Mouse (Mus musculus) embryonic facial prominence, embryonic 15.5 days (tissue): ENCODE results near the gene Mrpl17. TPM values are rescaled to one million over a fixed set of nuclear protein-coding genes. Genes with fewer than 3 reads are reported as not detected.

Source experiments
- ATAC-seq: fragments of 200-750 bp; cut with Nextera tagmentation; 2 replicates; pipeline ENCODE4 v1.8.0; 2017; ENCODE audit warnings: low read depth, moderate TSS enrichment; ENCODE audit not compliant: insufficient number of reproducible peaks, low FRiP score, low TSS enrichment
- H3K27ac ChIP-seq: fragments of 300-500 bp; sonication (generic); replicated peaks from 2 replicates; pipeline ENCODE4 v1.5.1; 2015; ENCODE audit warnings: mild to moderate bottlenecking, inconsistent platforms
- H3K27me3 ChIP-seq: fragments of 300-500 bp; sonication (generic); 2 replicates; pipeline ENCODE4 v1.6.1; 2015; ENCODE audit warnings: inconsistent platforms
- H3K36me3 ChIP-seq: fragments of 300-500 bp; sonication (generic); 2 replicates; pipeline ENCODE4 v1.6.1; 2015; ENCODE audit warnings: mild to moderate bottlenecking, inconsistent platforms
- H3K4me1 ChIP-seq: fragments of 300-500 bp; sonication (generic); 2 replicates; pipeline ENCODE4 v1.6.1; 2015; ENCODE audit warnings: inconsistent platforms
- H3K4me2 ChIP-seq: fragments of 300-500 bp; sonication (generic); replicated peaks from 2 replicates; pipeline ENCODE4 v1.6.1; 2015; ENCODE audit warnings: mild to moderate bottlenecking, inconsistent platforms
- H3K4me3 ChIP-seq: fragments of 300-500 bp; sonication (generic); replicated peaks from 2 replicates; pipeline ENCODE4 v1.5.1; 2015; ENCODE audit warnings: mild to moderate bottlenecking, inconsistent platforms
- H3K9ac ChIP-seq: fragments of 300-500 bp; sonication (generic); 2 replicates; pipeline ENCODE4 v1.6.1; 2015; ENCODE audit warnings: inconsistent platforms
- H3K9me3 ChIP-seq: fragments of 300-500 bp; sonication (generic); replicated peaks from 2 replicates; pipeline ENCODE4 v1.6.1; 2016; ENCODE audit warnings: inconsistent platforms
- WGBS: fragments of 180-500 bp; shearing (Covaris S2); methylation state at CpG from one replicate; pipeline ENCODE4 v1.1.7; 2015; 5-methylcytosine and 5-hydroxymethylcytosine counted together
- polyA plus RNA-seq: library from polyadenylated mRNA; unstranded; fragments of >200 nt; fragmentation: Nextera tagmentation; extraction: Ambion mirVana; gene quantifications from 2 replicates; pipeline ENCODE4 v1.2.1, GENCODE M21; 2015

Gene Mrpl17
- polyA plus RNA-seq, 1 experiment from 2014 or later, result 345 TPM

GRCm38 (mm10) chr7:105806716-105807115 lies 4.2 kb downstream of the Mrpl17 start:
- no peak for ATAC-seq
- WGBS, result 58% methylated on average over 2 of the region's 2 CpGs

GRCm38 (mm10) chr7:105806125-105806524 lies 4.8 kb downstream of the Mrpl17 start:
- ATAC-seq, result no peak
- peaks cover 8% of the 10 kb centered on the region for H3K4me1 ChIP-seq
- no peaks in the 10 kb centered on the region for H3K9me3 ChIP-seq
- peaks cover 14% of the 10 kb centered on the region for H3K36me3 ChIP-seq
- no peak overlapping the region for H3K27ac ChIP-seq
- WGBS, result 75% methylated on average over 5 of the region's 5 CpGs
- H3K9ac ChIP-seq, result no peak overlapping the region
- no peaks in the 10 kb centered on the region for H3K27me3 ChIP-seq
- H3K4me2 ChIP-seq, result no peak overlapping the region
- no peak overlapping the region for H3K4me3 ChIP-seq

More at GRCm38 (mm10) chr7:105806716-105807115, 4.2 kb downstream of the Mrpl17 start:
- peaks cover 14% of the 10 kb centered on the region for H3K36me3 ChIP-seq
- H3K27ac ChIP-seq, result no peak overlapping the region
- no peaks in the 10 kb centered on the region for H3K9me3 ChIP-seq
- H3K9ac ChIP-seq, result no peak overlapping the region
- H3K4me2 ChIP-seq, result no peak overlapping the region
- H3K4me3 ChIP-seq, result no peak overlapping the region
- no peaks in the 10 kb centered on the region for H3K27me3 ChIP-seq
- H3K4me1 ChIP-seq, result peaks cover 8% of the 10 kb centered on the region

- no peaks in the 10 kb centered on the region for H3K4me1 ChIP-seq
- ATAC-seq, result no peak
- peaks cover 6% of the 10 kb centered on the region; the same call in 1 of the 2 replicates for H3K36me3 ChIP-seq
- no peak overlapping the region for H3K4me2 ChIP-seq
- H3K27me3 ChIP-seq, result no peaks in the 10 kb centered on the region
- H3K4me3 ChIP-seq, result no peak overlapping the region
- no peaks in the 10 kb centered on the region for H3K9me3 ChIP-seq
- H3K27ac ChIP-seq, result no peak overlapping the region
- no peak overlapping the region for H3K9ac ChIP-seq
These were observed 7.5 kb downstream of the Mrpl17 start for GRCm38 (mm10) chr7:105803428-105803827.

- Histone ChIP-seq H3K4me1 (no peaks in the 10 kb centered on the region), H3K9ac (no peak overlapping the region), H3K4me3 (no peak overlapping the region), H3K4me2 (no peak overlapping the region), H3K36me3 (peaks cover 1% of the 10 kb centered on the region; the same call in 1 of the 2 replicates), H3K27ac (no peak overlapping the region), H3K9me3 (no peaks in the 10 kb centered on the region), H3K27me3 (no peaks in the 10 kb centered on the region)
- 44% methylated on average over 1 of the region's 1 CpGs for WGBS
- ATAC-seq, result no peak
These were observed 8.1 kb downstream of the Mrpl17 start for GRCm38 (mm10) chr7:105802771-105803170.

- WGBS, result 50% methylated on average over 2 of the region's 2 CpGs
- Histone ChIP-seq H3K9me3 (no peaks in the 10 kb centered on the region), H3K9ac (no peak overlapping the region), H3K4me1 (no peaks in the 10 kb centered on the region), H3K4me2 (no peak overlapping the region), H3K36me3 (no peaks in the 10 kb centered on the region), H3K27me3 (no peaks in the 10 kb centered on the region), H3K27ac (no peak overlapping the region), H3K4me3 (no peak overlapping the region)
- ATAC-seq, result no peak
These were observed 8.6 kb downstream of the Mrpl17 start for GRCm38 (mm10) chr7:105802312-105802711.

- no peak for ATAC-seq
- no peak overlapping the region for H3K27ac ChIP-seq
- H3K36me3 ChIP-seq, result no peaks in the 10 kb centered on the region
- H3K9me3 ChIP-seq, result no peaks in the 10 kb centered on the region
- no peak overlapping the region for H3K9ac ChIP-seq
- H3K4me3 ChIP-seq, result no peak overlapping the region
- 76% methylated on average over 3 of the region's 3 CpGs for WGBS
- H3K4me1 ChIP-seq, result no peaks in the 10 kb centered on the region
- H3K4me2 ChIP-seq, result no peak overlapping the region
- no peaks in the 10 kb centered on the region for H3K27me3 ChIP-seq
These were observed 13.9 kb downstream of the Mrpl17 start for GRCm38 (mm10) chr7:105796972-105797371.

- Histone ChIP-seq H3K4me1 (no peaks in the 10 kb centered on the region), H3K4me3 (no peak overlapping the region), H3K27ac (no peak overlapping the region), H3K9ac (no peak overlapping the region), H3K36me3 (no peaks in the 10 kb centered on the region), H3K9me3 (no peaks in the 10 kb centered on the region), H3K4me2 (no peak overlapping the region), H3K27me3 (no peaks in the 10 kb centered on the region)
- no peak for ATAC-seq
- 28% methylated on average over 7 of the region's 7 CpGs for WGBS
These were observed 15.0 kb downstream of the Mrpl17 start for GRCm38 (mm10) chr7:105795759-105796366.

GRCm38 (mm10) chr7:105793701-105794100 lies 17.2 kb downstream of the Mrpl17 start:
- Histone ChIP-seq H3K9me3 (no peaks in the 10 kb centered on the region), H3K9ac (no peak overlapping the region), H3K27me3 (no peaks in the 10 kb centered on the region), H3K4me3 (no peak overlapping the region), H3K4me2 (no peak overlapping the region), H3K36me3 (no peaks in the 10 kb centered on the region), H3K27ac (no peak overlapping the region), H3K4me1 (no peaks in the 10 kb centered on the region)
- ATAC-seq, result no peak
- 68% methylated on average over 7 of the region's 7 CpGs for WGBS

- no peaks in the 10 kb centered on the region for H3K9me3 ChIP-seq
- H3K36me3 ChIP-seq, result no peaks in the 10 kb centered on the region
- no peak overlapping the region for H3K27ac ChIP-seq
- 77% methylated on average over 1 of the region's 1 CpGs for WGBS
- H3K4me3 ChIP-seq, result no peak overlapping the region
- H3K4me2 ChIP-seq, result no peak overlapping the region
- H3K4me1 ChIP-seq, result peaks cover 10% of the 10 kb centered on the region
- no peak for ATAC-seq
- H3K9ac ChIP-seq, result no peak overlapping the region
- H3K27me3 ChIP-seq, result no peaks in the 10 kb centered on the region
These were observed 19.8 kb downstream of the Mrpl17 start for GRCm38 (mm10) chr7:105791147-105791546.

GRCm38 (mm10) chr7:105787285-105788140 lies 23.4 kb downstream of the Mrpl17 start, which contains the start of gene Dchs1:
Gene Dchs1 (minus strand): TSS chr7:105787654.
- Histone ChIP-seq H3K27ac (peak within 1 kb of the TSS; percentile 89), H3K36me3 (no peaks in the 10 kb centered on the region), H3K4me1 (peaks cover 36% of the 10 kb centered on the region), H3K9ac (peak within 1 kb of the TSS; percentile 82), H3K27me3 (no peaks in the 10 kb centered on the region), H3K4me2 (peak within 1 kb of the TSS; percentile 55), H3K4me3 (peak within 1 kb of the TSS; percentile 68), H3K9me3 (no peaks in the 10 kb centered on the region)
- peak; percentile 80 for ATAC-seq
- WGBS, result under 1% methylated on average over 69 of the region's 97 CpGs

GRCm38 (mm10) chr7:105786506-105787284 lies 24.2 kb downstream of the Mrpl17 start:
- 4% methylated on average over 20 of the region's 20 CpGs for WGBS
- peak overlapping the region; percentile 55 for H3K4me2 ChIP-seq
- H3K4me1 ChIP-seq, result peaks cover 36% of the 10 kb centered on the region
- 0 out of 2 replicates have a peak, but pooled peaks cover 3% of the 10 kb centered on the region for H3K36me3 ChIP-seq
- peak overlapping the region; percentile 89 for H3K27ac ChIP-seq
- H3K4me3 ChIP-seq, result peak overlapping the region; percentile 68
- H3K9me3 ChIP-seq, result no peaks in the 10 kb centered on the region
- peak; percentile 68 for ATAC-seq
- peak overlapping the region; percentile 82 for H3K9ac ChIP-seq
- H3K27me3 ChIP-seq, result no peaks in the 10 kb centered on the region
